Mouse (Mus musculus) adrenal gland, postnatal 25 days (tissue): Measurements from ENCODE around the gene H1f0. TPM values are rescaled to one million over a fixed set of nuclear protein-coding genes. Genes with fewer than 3 reads are reported as not detected.

Experiments
- DNase-seq: peaks from one replicate; pipeline ENCODE4 v3.0.0; 2021; ENCODE audit warnings: mixed read lengths
- total RNA-seq: library from RNA; stranded (reverse); gene quantifications from 2 replicates; pipeline ENCODE4 v1.2.3, GENCODE M21; 2021

The H1f0 gene
- total RNA-seq, 1 experiment from 2014 or later = 217 TPM

- no peak for DNase-seq
Observed at GRCm38 (mm10) chr15:79040501-79041416, 12.5 kb downstream of the H1f0 start.

- DNase-seq = no peak
Observed at GRCm38 (mm10) chr15:79041585-79041984, 13.3 kb downstream of the H1f0 start, which contains the start of gene Galr3. Gene Galr3 (plus strand): TSS chr15:79041885.

DNA sequence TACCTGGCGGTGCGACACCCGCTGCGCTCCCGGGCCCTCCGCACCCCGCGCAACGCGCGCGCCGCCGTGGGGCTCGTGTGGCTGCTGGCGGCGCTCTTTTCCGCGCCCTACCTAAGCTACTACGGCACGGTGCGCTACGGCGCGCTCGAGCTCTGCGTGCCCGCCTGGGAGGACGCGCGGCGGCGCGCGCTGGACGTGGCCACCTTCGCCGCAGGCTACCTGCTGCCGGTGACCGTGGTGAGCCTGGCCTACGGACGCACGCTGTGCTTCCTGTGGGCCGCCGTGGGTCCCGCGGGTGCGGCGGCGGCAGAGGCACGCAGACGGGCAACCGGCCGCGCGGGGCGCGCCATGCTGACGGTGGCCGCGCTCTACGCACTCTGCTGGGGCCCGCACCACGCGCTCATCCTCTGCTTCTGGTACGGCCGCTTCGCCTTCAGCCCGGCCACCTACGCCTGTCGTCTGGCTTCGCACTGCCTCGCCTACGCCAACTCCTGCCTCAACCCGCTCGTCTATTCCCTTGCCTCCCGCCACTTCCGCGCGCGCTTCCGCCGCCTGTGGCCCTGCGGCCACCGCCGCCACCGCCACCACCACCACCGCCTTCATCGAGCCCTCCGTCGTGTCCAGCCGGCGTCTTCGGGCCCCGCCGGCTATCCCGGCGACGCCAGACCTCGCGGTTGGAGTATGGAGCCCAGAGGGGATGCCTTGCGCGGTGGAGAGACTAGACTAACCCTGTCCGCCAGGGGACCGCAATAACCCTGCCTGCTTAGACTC lies 14.7 kb downstream of the H1f0 start:
- DNase-seq = peak; percentile 24

- DNase-seq = no peak
Observed at GRCm38 (mm10) chr15:79044837-79045236, 16.6 kb downstream of the H1f0 start.

GRCm38 (mm10) chr15:79048186-79048585 lies 19.9 kb downstream of the H1f0 start:
- DNase-seq = no peak

DNA sequence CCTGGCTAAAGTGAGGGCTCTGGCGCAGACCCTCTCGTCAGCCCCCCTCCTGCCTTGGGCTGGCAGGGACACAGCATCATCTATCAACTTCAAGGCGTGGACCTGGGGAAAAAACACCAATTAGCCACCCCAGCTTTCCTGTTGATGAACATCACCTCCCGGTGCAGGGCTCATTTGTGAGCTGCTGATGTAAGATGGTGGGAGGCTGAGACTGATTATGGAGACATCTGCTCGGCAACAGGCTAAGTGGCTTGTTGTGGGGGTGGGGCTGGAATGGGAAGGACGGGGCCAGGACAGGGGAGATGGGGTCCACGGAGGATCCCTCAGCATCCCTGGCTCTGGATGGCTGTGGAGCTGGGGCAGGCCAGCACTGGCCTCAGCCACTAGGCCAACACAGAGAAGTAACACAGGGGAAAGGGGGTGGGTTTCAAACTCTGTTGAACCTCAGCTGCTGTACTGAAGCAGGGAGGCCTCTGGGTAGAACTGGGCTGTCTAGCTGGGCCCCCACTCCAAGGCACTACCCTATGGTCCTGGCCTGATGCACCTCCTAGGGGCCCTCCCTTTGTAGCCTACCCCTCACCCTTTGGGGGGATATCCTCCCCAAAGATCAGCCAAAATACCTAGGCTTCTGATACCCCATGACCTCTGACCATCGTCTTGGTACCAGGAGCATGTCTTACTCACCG lies 22.1 kb downstream of the H1f0 start:
- DNase-seq = no peak

DNA sequence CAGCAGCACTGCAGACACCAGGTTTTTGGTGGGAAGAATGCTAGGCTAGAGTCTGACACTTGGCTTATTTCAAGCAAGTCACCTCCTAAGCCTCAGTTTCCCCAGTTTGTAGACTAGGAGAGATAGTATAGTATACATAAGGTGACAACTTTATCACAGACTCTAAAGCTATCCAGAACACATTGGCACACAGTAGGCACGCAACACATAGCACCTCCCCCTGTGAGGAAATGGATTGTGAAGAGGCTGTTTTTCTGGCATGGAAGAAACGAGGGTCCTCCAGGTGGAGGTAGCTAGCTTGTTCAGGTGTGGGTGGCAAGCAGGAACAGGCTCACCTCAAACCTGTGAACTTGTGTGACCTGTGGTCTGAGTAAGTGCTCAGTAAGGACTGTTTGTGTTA lies 22.7 kb downstream of the H1f0 start:
- DNase-seq = no peak

DNA sequence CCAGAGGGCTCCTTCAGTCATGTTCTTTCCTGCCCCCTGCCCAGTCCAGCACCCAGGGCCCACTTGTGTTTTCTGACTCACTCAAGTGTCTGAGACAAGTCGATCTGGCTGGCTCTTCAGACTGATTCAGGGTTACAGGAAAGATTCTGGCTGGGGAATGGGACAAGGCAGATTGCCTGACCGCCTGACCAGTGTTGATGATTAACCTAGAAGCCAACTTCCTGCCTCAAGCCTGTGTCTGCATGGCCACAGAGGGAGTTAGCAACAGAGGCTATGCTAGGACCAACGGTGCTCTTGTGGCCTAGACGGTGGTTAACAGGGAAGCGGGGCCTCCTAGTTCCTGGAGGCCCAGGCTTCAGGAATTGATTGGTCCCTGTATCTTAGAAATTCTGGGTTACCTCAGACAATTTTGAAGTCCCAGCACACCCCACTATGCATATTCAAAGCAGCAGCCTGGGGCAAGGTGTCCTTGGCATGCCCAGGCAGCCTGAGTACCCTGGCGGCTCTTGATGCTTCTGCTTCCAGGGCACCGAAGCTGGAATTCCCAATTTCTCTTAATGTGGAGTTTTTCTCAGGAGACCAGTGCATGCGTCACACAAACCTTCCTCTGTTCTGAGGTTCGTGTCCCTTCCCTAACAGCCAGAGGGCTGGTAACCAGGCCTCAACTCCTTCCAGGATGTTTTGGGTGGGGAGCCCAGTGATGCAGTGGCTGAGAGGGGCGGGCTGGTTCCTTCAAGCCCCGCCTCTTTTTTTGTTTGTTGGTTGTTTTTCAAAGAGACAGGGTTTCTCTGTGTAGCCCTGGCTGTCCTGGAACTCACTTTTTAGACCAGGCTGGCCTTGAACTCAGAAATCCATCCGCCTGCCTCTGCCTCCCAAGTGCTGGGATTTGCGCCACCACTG lies 23.5 kb downstream of the H1f0 start:
- no peak for DNase-seq

DNA sequence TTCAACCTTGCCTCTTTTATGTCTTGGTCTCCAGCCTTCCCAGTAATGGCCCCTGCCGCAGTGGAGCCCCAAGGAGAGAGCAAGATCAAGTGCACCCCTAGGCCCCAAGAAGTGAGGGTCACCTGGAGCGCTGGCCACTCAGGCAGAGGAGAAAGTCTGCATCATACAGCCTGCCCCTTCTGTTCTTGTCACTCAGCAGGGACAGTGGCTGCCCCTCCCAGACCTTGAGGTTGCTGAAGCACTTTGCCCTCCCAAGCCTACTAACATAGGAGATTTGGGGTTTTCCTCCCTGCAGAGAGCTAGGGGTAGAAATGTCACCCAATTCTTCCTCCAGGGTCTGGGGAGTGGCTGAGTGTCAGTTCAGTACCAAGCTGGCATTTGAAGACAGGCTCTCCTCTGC lies 24.1 kb downstream of the H1f0 start:
- DNase-seq = no peak

- DNase-seq = no peak
Observed at GRCm38 (mm10) chr15:79056601-79057000, 28.4 kb downstream of the H1f0 start.

GRCm38 (mm10) chr15:79057850-79058249 lies 29.6 kb downstream of the H1f0 start:
- DNase-seq = no peak

GRCm38 (mm10) chr15:79060887-79061565 lies 32.8 kb downstream of the H1f0 start:
- DNase-seq = no peak

DNA sequence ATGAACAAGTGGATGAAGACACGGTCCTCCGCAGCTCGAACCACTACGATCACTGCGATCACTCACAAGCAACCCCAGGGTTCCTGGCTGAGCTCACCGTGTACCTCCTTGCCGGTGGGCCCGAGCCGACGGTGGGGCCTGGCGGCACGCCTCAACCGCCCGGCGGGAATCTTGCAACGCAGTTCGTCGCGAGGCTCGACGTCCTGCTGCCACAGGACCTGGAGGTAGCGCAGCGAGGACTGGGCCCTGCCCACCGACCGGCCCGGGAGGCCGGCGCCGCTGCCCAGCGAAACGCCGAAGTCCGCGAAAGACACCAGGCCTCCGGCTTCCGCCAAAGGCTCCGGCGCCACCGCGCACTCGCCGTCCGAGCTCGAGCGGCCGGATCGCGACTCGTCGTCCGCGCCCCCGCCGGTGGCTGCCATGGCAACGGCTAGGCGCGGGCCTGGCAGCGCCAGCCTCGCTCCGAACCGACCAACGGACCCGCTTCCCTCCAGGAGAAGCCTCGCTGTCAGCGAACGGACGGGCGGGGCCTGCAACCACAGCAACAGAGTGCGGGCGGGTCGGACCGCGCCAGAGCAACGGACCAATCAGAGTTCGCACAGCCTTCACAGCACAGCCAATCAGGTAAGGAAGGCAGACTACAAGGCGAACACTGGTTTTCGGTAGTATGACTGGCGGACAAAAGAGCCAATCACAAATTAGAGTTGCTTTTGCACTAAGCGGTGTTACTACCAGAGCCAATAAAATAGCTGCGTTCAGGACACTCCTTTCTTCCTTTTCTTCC lies 34.3 kb downstream of the H1f0 start, which contains the start of gene Ankrd54:
Gene Ankrd54, minus strand, starts transcription at position 518 of the 784 bp plus-strand sequence.
- peak; percentile 96 for DNase-seq

DNA sequence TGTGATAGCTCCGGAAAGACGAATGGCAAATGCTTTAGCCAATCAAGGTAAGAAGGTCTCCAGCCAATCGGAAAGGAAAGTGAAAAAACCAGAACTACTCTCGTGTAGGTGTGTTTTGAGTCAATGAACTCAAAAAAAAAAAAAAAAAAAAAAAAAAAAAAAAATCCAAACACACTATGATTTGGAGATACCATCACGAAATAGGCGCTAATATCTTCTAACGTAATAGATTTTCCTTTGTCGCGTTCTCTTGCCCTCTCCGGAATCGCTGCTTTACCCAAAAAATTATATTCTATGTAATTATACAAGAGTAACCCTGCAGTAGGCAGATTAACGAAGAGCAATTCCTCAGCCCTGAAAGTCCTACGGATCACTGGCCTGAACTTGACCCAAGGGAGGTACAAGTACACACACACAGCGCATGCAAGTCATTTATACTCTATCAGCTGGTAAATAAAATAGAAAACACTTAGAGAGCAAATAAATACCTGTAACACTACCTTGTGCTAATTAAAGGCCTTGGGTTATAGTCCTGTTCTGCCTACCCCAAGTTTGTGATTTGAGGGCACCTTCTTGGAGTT lies 35.0 kb downstream of the H1f0 start:
- DNase-seq = no peak

DNA sequence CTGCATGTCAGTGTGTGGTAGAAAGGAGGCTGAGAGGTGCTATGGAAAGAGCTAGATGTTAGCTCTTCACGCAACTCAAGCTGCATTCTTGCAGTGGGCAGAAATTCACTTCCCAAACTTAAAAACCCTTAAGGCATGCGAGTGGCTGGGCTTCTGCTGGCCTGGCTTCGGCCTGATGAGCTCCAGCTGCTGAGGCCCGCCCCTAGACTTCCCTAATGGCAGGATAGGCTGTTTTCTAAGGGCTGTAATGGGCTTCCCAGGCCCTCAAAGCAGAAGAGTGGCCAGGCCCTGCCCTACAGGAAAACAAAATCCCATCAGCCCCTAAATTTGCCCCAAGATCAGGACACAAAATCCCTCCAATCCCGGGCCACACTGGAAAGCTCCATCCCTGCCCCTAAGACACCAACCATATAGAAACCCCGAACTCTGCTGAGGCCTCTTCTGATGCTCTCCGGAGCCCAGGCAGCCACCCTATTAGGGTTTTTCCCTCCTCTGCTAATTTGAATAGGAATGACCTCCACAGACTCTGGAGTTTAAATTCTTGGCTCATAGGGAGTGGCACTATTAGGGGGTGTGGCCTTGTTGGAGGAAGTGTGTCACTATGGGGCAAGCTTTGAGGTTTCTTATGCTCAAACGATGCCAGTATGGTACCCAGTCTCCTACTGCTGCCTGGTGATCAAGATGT lies 37.0 kb downstream of the H1f0 start:
- DNase-seq = no peak

DNA sequence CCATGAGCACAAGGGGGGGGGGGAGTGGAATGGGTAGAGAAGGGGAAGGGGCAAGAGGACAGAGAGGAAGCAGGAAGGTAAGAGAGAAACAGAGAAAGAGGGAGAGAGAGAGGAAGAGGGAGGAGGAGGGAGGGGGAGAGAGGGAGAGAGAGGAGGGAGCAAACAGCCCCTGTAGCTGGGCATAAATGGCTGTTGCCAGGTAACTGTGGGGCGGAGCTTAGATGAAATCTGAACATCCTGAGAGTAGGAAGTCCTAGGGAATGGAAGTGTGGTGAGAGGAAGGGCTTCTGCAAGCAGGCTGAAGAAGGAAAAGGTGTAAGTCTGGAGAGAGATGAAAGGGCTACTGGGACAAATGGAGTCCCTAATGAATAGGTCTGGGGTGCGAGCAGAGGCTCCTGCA lies 38.0 kb downstream of the H1f0 start:
- DNase-seq = no peak

DNA sequence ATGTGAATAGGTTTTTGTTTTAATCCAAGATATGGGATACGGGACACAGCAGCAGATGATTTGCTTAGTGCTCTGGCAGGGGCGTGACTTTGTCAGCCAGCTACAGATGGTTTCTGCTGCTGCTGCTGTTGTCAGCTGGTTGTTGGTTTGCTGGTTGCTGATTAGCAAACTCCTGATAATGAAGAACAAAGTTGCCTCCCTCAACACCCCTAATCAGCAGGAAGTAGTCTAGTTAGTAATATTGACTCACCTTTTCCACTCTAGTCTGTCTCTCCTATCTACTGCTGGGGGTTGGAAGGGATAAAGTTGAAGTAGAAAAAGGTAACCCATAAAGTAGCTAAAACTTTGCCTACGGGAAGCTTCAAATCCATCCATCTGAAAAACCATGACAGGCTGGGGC lies 39.4 kb downstream of the H1f0 start:
- no peak for DNase-seq

GRCm38 (mm10) chr15:79068416-79068815 lies 40.2 kb downstream of the H1f0 start:
- no peak for DNase-seq
